Mouse (Mus musculus): ENCODE measurements at regions not wholly inside any gene's neighbourhood (a gene's known extent, or its start where the extent isn't known, plus 50 kb on each side); places are given as distances from the start of the nearest gene placed in this dataset.

DNA sequence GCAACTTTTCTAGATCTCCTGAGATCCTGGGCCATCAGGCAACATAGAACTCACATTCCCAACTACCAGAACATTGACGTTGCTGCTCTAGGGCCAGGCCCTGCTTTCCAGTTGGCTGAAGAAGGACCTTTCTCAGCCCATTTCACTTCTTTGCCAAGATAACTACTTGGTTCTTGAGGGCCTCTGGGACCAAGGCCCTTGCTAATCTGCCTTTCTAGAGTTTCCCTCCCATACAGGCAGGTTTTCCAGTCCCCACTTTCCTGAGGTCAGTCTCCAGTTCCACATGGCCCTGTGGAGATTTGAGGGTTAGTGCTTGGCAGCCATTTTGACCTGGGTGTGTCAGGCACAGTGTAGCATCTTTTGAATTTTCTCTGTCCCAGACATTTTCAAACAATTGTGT is 223.9 kb upstream of the Klhl29 start:
- Histone ChIP-seq H3K4me3 (replicated peaks; ENCODE audit: low read depth, low read length) (no peak overlapping the region), H3K27me3 (ENCODE audit: control insufficient read depth, insufficient read depth, low read length) (no peaks in the 10 kb centered on the region), H3K4me1 (ENCODE audit: control insufficient read depth, insufficient read depth, low read length) (peaks cover 6% of the 10 kb centered on the region; the same call in 1 of the 2 replicates), H3K9ac (replicated peaks; ENCODE audit: low read length) (no peak overlapping the region), H3K9me3 (ENCODE audit: control insufficient read depth, low read length) (no peaks in the 10 kb centered on the region), H3K36me3 (ENCODE audit: control insufficient read depth, insufficient read depth, low read length) (no peaks in the 10 kb centered on the region), H3K4me2 (ENCODE audit: low read length) (no peak overlapping the region), H3K27ac (replicated peaks; ENCODE audit: low read depth, low read length) (no peak overlapping the region)
- 100% methylated on average over 1 of the region's 1 CpGs for WGBS
- ATAC-seq (ENCODE audit: low FRiP score, low TSS enrichment), result no peak
- DNase-seq, result no peak

DNA sequence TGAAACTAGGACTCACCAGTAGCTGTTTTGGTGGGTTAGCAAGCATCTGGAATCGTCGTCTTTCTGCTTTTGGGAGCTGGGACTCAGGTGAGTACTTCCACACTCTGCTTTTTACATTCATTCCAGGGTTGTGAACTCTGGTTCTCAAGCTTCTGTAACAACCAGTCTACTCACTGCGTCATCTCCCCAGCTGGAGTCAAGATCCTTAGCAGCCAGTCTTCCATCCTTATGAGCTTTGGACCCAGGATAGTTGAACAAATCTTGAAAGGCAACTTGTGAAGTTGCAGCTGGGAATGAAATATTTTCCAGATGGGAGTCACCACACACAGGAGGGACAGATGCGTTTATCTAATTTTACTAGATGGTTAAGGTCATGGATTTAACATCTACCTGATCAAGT is 223.5 kb upstream of the Klhl29 start:
- WGBS, result 94% methylated on average over 4 of the region's 4 CpGs
- no peak overlapping the region for H3K4me3 ChIP-seq (replicated peaks; ENCODE audit: low read depth, low read length)
- H3K27me3 ChIP-seq (ENCODE audit: control insufficient read depth, insufficient read depth, low read length), result no peaks in the 10 kb centered on the region
- H3K36me3 ChIP-seq (ENCODE audit: control insufficient read depth, insufficient read depth, low read length), result no peaks in the 10 kb centered on the region
- H3K9ac ChIP-seq (replicated peaks; ENCODE audit: low read length), result no peak overlapping the region
- no peak for DNase-seq
- no peaks in the 10 kb centered on the region for H3K9me3 ChIP-seq (ENCODE audit: control insufficient read depth, low read length)
- no peak overlapping the region for H3K27ac ChIP-seq (replicated peaks; ENCODE audit: low read depth, low read length)
- no peak overlapping the region for H3K4me2 ChIP-seq (ENCODE audit: low read length)
- no peak for ATAC-seq (ENCODE audit: low FRiP score, low TSS enrichment)
- H3K4me1 ChIP-seq (ENCODE audit: control insufficient read depth, insufficient read depth, low read length), result peaks cover 6% of the 10 kb centered on the region; the same call in 1 of the 2 replicates

DNA sequence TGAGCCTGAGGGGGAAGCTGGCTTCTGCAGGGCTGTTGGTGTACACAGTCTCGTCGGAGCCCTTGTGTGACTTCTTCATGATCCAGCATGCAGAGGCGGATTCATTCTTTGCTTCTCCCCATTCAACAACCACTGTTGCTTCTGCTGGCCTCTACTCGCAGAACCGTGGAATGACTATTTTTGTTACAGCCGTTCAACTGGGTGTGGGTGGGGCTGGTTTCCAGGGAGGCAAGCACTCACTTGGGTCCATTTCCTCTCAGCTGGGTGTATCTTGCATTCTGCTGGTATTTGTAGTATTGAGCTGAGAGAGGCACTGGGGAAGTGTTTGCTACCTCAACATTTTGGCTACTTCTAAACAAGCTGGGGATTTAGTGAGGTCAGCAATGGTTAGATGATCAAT is 197.3 kb upstream of the Klhl29 start:
- no peak overlapping the region for H3K9ac ChIP-seq (replicated peaks; ENCODE audit: low read length)
- H3K4me1 ChIP-seq (ENCODE audit: control insufficient read depth, insufficient read depth, low read length), result no peaks in the 10 kb centered on the region
- H3K4me2 ChIP-seq (ENCODE audit: low read length), result no peak overlapping the region
- no peaks in the 10 kb centered on the region for H3K9me3 ChIP-seq (ENCODE audit: control insufficient read depth, low read length)
- DNase-seq (no peak), ATAC-seq (ENCODE audit: low FRiP score, low TSS enrichment) (no peak)
- H3K4me3 ChIP-seq (replicated peaks; ENCODE audit: low read depth, low read length), result no peak overlapping the region
- H3K27me3 ChIP-seq (ENCODE audit: control insufficient read depth, insufficient read depth, low read length), result no peaks in the 10 kb centered on the region
- WGBS, result 67% methylated on average over 6 of the region's 6 CpGs
- no peaks in the 10 kb centered on the region for H3K36me3 ChIP-seq (ENCODE audit: control insufficient read depth, insufficient read depth, low read length)
- H3K27ac ChIP-seq (replicated peaks; ENCODE audit: low read depth, low read length), result no peak overlapping the region

DNA sequence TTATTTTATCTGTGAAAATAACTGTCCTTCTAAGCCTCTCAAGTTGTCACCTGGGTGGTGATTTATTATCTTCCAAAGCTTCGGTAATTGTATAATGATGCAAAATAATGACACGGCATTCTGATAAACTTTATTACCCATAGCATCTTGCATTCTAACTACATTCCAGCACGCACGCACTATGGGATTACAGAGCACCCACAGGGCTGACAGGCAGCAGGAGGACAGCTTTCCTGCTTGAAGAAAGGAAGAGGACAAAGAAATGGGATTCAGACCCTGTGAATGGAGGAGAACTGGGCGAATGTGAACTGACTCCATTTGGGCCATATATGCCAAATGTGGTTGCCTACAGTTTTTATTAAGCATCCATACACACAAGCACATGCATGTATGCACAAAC is 193.5 kb upstream of the Klhl29 start:
- Histone ChIP-seq H3K9me3 (ENCODE audit: control insufficient read depth, low read length) (no peaks in the 10 kb centered on the region), H3K4me3 (replicated peaks; ENCODE audit: low read depth, low read length) (no peak overlapping the region), H3K4me1 (ENCODE audit: control insufficient read depth, insufficient read depth, low read length) (peaks cover 3% of the 10 kb centered on the region; the same call in 1 of the 2 replicates), H3K27ac (replicated peaks; ENCODE audit: low read depth, low read length) (no peak overlapping the region), H3K9ac (replicated peaks; ENCODE audit: low read length) (no peak overlapping the region), H3K36me3 (ENCODE audit: control insufficient read depth, insufficient read depth, low read length) (no peaks in the 10 kb centered on the region), H3K27me3 (ENCODE audit: control insufficient read depth, insufficient read depth, low read length) (no peaks in the 10 kb centered on the region), H3K4me2 (ENCODE audit: low read length) (no peak overlapping the region)
- DNase-seq (no peak), ATAC-seq (ENCODE audit: low FRiP score, low TSS enrichment) (no peak)
- WGBS, result 61% methylated on average over 5 of the region's 5 CpGs

DNA sequence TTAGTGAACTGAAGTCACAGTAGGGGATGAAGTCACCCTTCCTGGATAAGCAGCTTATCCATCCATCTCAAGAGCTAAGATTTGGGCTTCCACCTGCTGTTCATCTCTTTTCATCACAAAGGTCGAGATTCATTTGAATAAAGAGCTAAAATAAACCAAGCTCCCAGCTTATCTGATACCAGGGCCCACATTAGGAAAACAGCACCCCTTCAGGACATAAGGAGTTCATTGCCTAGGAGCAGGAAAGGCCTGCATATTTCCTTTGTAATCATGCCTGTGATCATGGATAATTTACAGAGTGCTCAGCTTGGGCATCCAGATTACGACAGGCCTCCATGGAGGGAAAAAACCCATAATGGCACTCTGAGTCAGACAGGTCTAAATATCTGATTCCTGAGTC is 190.7 kb upstream of the Klhl29 start:
- H3K36me3 ChIP-seq (ENCODE audit: control insufficient read depth, insufficient read depth, low read length), result no peaks in the 10 kb centered on the region
- ATAC-seq (ENCODE audit: low FRiP score, low TSS enrichment) (no peak), DNase-seq (peak; percentile 26)
- no peaks in the 10 kb centered on the region for H3K27me3 ChIP-seq (ENCODE audit: control insufficient read depth, insufficient read depth, low read length)
- H3K4me1 ChIP-seq (ENCODE audit: control insufficient read depth, insufficient read depth, low read length), result peaks cover 3% of the 10 kb centered on the region; the same call in 1 of the 2 replicates
- 17% methylated on average over 2 of the region's 2 CpGs for WGBS
- H3K4me3 ChIP-seq (replicated peaks; ENCODE audit: low read depth, low read length), result no peak overlapping the region
- H3K27ac ChIP-seq (replicated peaks; ENCODE audit: low read depth, low read length), result no peak overlapping the region
- H3K9ac ChIP-seq (replicated peaks; ENCODE audit: low read length), result no peak overlapping the region
- H3K4me2 ChIP-seq (ENCODE audit: low read length), result no peak overlapping the region
- no peaks in the 10 kb centered on the region for H3K9me3 ChIP-seq (ENCODE audit: control insufficient read depth, low read length)

DNA sequence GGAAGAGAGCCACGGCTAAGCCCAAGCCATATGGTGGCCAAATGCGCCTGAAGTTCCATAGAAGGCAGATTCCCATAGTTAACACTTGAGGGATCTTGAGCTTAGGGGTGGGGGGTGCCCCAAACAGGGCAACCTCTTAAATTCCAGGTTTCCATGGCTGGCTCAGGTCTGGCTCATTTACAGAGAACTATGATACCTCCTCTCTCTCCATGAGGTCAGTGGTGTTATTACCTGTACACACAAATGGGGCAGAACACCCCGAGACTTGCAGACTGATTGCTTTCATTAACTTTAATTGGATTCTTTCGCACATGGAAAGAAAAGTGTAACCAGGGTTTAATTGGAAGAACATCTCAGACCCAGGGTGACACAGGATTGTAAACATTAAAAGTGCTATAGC is 177.1 kb upstream of the Klhl29 start:
- no peaks in the 10 kb centered on the region for H3K9me3 ChIP-seq (ENCODE audit: control insufficient read depth, low read length)
- no peak overlapping the region for H3K9ac ChIP-seq (replicated peaks; ENCODE audit: low read length)
- ATAC-seq (ENCODE audit: low FRiP score, low TSS enrichment) (no peak), DNase-seq (no peak)
- 82% methylated on average over 4 of the region's 4 CpGs for whole genome bisulfite sequencing
- H3K4me2 ChIP-seq (ENCODE audit: low read length), result no peak overlapping the region
- no peak overlapping the region for H3K4me3 ChIP-seq (replicated peaks; ENCODE audit: low read depth, low read length)
- H3K4me1 ChIP-seq (ENCODE audit: control insufficient read depth, insufficient read depth, low read length), result peaks cover 5% of the 10 kb centered on the region
- no peaks in the 10 kb centered on the region for H3K27me3 ChIP-seq (ENCODE audit: control insufficient read depth, insufficient read depth, low read length)
- H3K27ac ChIP-seq (replicated peaks; ENCODE audit: low read depth, low read length), result no peak overlapping the region
- no peaks in the 10 kb centered on the region for H3K36me3 ChIP-seq (ENCODE audit: control insufficient read depth, insufficient read depth, low read length)

DNA sequence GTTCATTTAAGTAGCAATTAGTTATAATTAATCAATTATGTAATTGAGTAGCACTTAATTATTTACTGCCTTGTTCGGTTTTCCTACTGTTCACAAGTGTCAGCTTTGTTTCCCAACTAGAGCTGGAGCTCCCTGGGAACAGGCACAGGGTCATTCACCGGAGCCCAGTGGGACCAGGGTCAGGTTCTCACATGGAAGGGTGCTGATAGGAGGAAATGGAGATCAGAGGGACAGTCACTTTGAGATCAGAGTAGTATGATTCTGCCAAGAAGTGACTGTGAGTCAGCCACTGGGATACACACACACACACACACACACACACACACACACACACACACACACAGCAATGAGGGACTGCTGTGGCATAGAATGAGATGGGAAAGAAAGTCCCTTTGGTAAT is 176.4 kb upstream of the Klhl29 start:
- H3K4me2 ChIP-seq (ENCODE audit: low read length), result no peak overlapping the region
- no peak overlapping the region for H3K27ac ChIP-seq (replicated peaks; ENCODE audit: low read depth, low read length)
- H3K4me3 ChIP-seq (replicated peaks; ENCODE audit: low read depth, low read length), result no peak overlapping the region
- DNase-seq (no peak), ATAC-seq (ENCODE audit: low FRiP score, low TSS enrichment) (no peak)
- 85% methylated on average over 2 of the region's 2 CpGs for WGBS
- H3K27me3 ChIP-seq (ENCODE audit: control insufficient read depth, insufficient read depth, low read length), result no peaks in the 10 kb centered on the region
- H3K9me3 ChIP-seq (ENCODE audit: control insufficient read depth, low read length), result no peaks in the 10 kb centered on the region
- H3K4me1 ChIP-seq (ENCODE audit: control insufficient read depth, insufficient read depth, low read length), result peaks cover 5% of the 10 kb centered on the region
- H3K36me3 ChIP-seq (ENCODE audit: control insufficient read depth, insufficient read depth, low read length), result no peaks in the 10 kb centered on the region
- H3K9ac ChIP-seq (replicated peaks; ENCODE audit: low read length), result no peak overlapping the region

DNA sequence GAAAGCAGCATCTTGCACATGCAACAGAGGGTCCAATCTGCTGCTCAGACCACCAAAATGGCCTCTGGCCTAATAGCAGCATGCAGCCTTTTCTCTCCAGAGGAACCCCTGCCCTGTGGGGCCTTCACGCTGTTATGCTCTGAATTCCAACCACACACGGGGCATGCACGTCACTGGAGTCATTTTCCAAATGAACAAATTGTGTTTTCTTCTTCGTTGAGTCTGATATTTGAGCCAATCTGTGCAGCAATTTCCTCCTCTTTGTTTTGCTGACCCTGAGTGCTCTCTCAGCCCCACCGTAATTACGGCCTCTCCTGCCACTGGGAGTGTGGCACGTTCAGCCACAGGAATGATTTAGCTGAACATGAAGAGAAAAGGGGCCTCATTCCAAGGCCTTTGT is 174.3 kb upstream of the Klhl29 start:
- ATAC-seq (ENCODE audit: low FRiP score, low TSS enrichment), result no peak
- no peaks in the 10 kb centered on the region for H3K9me3 ChIP-seq (ENCODE audit: control insufficient read depth, low read length)
- no peak overlapping the region; the same call in 1 of the 2 replicates for H3K9ac ChIP-seq (replicated peaks; ENCODE audit: low read length)
- WGBS, result 55% methylated on average over 7 of the region's 7 CpGs
- no peak overlapping the region for H3K4me3 ChIP-seq (replicated peaks; ENCODE audit: low read depth, low read length)
- H3K27ac ChIP-seq (replicated peaks; ENCODE audit: low read depth, low read length), result no peak overlapping the region
- H3K27me3 ChIP-seq (ENCODE audit: control insufficient read depth, insufficient read depth, low read length), result no peaks in the 10 kb centered on the region
- H3K36me3 ChIP-seq (ENCODE audit: control insufficient read depth, insufficient read depth, low read length), result no peaks in the 10 kb centered on the region
- peaks cover 5% of the 10 kb centered on the region for H3K4me1 ChIP-seq (ENCODE audit: control insufficient read depth, insufficient read depth, low read length)
- H3K4me2 ChIP-seq (ENCODE audit: low read length), result no peak overlapping the region
- peak; percentile 19 for DNase-seq

DNA sequence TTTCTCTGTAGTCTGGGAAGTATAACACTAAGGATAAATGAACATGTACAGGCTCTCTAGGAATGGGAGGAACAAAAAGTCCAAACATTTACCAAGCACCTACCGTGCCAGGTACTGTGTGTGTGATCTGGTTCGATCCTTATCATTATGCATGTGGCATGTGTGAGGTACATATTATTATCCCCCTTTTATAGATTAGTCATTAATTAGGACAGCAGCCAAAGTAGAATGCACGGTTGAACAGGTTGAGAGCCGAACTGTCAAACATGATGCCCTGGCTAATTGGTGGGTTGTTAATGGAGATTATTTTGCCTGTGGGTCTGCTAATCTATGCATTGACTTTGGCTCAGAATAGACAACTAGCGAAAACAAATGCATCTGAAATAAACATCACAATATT is 172.2 kb upstream of the Klhl29 start:
- Histone ChIP-seq H3K9me3 (ENCODE audit: control insufficient read depth, low read length) (no peaks in the 10 kb centered on the region), H3K4me2 (ENCODE audit: low read length) (no peak overlapping the region), H3K4me3 (replicated peaks; ENCODE audit: low read depth, low read length) (no peak overlapping the region), H3K27ac (replicated peaks; ENCODE audit: low read depth, low read length) (no peak overlapping the region), H3K36me3 (ENCODE audit: control insufficient read depth, insufficient read depth, low read length) (no peaks in the 10 kb centered on the region), H3K27me3 (ENCODE audit: control insufficient read depth, insufficient read depth, low read length) (no peaks in the 10 kb centered on the region), H3K4me1 (ENCODE audit: control insufficient read depth, insufficient read depth, low read length) (peaks cover 5% of the 10 kb centered on the region), H3K9ac (replicated peaks; ENCODE audit: low read length) (no peak overlapping the region)
- WGBS, result 73% methylated on average over 5 of the region's 5 CpGs
- ATAC-seq (ENCODE audit: low FRiP score, low TSS enrichment), result no peak
- no peak for DNase-seq

Data from midbrain, embryonic 14.5 days (tissue).